Mouse (Mus musculus): ENCODE data around the gene Prop1. TPM values are rescaled to one million over a fixed set of nuclear protein-coding genes. Genes with fewer than 3 reads are reported as not detected.

Prop1 gene
- total RNA-seq (2021) = not detected
- long read RNA-seq, experiment 1 = 0 reads
- long read RNA-seq, experiment 2 = 0 reads

DNA sequence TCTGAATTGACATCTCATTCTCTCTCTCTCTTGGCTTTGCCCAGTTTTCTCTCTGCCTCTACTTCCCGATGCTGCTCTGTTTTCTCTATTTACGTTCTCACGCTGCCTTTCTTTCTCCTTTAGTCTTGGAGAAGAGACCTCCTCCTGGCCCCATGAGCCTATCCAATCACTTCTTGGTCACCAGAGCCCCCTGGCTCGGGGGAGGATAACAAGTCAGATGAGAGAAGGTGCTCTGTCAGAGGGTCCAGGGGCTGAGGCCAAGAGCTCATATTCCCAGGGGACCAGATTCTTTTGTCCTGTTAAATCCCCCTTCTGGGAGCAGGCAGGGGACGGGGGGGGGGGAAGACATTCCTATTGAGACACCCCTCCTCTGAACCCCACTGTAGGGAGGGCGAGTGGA is at the start of gene Prop1:
Gene Prop1 (minus strand): TSS at position 101 of the 400 bp plus-strand sequence.
- DNase-seq (ENCODE audit: low spot score in 2 of 2) = no peak

DNA sequence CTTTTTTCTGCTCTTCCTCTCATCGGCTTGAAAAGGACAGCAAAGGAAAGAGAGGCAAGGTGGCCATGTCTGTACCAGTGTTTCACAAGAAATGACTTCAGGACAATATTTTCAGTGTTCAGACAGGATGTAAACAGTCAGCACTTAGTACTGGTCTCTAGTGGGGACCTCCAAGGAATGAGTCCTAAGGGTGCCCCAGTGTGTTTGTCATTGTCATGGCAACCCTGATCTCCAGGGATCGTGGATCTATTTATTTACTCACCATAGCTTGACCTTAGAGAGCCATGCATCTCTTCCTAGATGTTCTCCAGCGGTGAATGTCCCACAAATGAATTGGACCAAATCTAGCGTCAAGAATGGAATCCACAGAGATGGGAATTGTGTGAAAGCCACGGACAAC is 49.7 kb upstream of the Prop1 start, which contains the start of gene Olfr51:
Gene Olfr51 (plus strand): TSS at position 301 of the 400 bp plus-strand sequence.
- DNase-seq (ENCODE audit: low spot score in 2 of 2) = no peak

DNA sequence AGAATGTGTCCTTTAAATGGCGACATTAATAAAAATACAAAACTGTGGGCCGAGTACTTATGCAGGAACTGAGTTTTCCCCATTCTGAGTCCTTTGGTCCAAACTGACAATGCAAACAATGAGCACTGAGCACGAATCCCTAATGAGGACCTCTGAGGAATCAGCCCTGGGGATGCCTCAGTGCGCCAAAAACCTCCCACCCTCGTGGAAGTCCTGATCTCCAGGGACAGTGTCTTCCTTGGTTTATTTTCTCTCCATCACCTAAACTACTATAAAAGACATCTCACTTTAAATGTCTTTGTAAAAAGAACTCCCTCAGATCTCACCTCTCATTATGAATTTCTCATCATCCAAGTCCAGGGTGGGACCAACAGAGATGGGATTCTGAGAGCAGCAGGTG is 28.1 kb upstream of the Prop1 start, which contains the start of gene Olfr1377:
Gene Olfr1377 (plus strand): TSS at position 301 of the 400 bp plus-strand sequence.
- no peak for DNase-seq (ENCODE audit: low spot score in 2 of 2)

DNA sequence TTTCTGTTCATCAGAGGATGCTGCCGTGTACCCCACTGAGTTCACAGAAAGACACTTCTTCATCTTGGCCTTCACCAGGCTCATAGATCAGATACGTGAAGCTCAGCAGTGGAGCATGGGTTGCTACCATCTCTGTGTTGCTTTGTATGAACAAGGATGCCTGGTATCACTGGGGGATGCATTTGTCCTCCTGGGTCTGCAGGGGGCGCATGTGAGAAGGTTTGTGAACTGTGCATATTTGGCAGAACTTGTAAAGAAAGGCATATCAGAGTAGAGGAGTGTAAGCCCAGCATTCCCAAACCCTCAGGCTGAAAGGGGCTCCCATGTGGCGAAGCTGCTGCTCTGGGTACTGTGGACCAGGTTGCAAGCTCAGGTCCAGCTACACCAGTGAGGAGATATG is 23.7 kb upstream of the Prop1 start:
- no peak for DNase-seq (ENCODE audit: low spot score in 2 of 2)

DNA sequence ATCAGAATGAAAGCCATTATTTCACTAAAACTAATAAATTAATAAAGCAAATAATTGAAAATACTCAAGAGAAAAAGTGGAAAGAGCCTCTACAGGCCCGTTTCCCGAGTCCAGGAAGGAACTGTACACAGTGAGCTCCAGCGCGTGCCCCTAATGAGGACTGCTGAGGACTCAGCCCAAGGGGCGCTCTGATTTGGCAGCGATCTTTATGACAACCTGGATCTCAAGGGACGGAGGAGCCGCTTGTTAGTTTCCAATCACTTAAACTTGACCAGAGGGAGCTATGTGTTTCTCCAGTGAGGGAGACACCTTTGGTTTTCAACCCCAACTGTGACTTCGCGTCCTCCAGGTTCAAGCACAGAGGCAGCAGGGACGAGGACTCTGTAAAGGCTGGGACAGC is 12.7 kb upstream of the Prop1 start, which contains the start of gene Olfr1378:
Gene Olfr1378 (plus strand): TSS at position 301 of the 400 bp plus-strand sequence.
- DNase-seq (ENCODE audit: low spot score in 2 of 2) = no peak

DNA sequence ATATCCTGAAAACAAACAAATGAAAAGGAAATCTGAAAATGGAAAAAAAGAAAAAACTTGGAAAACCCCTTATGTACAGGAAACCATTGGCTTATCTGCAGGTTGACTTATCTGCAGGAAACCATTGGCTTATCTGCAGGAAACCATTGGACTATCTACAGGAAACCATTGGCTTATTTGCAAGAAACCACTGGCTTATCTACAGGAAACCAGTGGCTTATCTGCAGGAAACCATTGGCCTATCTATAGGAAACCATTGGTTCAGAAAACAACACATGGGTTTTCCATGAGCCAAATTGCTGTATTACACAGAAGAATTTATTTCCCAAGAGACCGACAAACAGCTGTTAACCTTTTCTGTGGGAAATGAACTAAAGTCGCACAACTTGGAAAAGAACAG is 11.3 kb upstream of the Prop1 start:
- no peak for DNase-seq (ENCODE audit: low spot score in 2 of 2)

DNA sequence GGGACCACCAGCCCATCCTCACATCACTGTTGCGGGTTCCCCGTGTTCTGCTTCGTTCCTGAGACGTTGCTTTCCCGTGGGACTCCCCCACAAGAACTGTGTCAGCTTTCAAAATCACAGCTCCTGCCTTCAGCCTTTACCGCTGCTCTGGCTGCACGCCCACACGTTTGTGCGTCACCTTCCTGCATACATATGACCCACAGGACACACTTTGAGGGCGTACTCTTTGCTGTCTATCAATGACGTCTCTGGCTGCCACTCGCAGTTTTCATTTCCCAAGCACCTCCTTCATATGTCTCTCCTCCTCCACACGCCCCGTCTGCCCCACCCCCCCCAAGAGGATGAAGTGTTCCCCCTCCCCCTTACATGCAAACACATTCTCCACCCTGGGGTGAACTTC is 1.3 kb downstream of the Prop1 start:
- no peak for DNase-seq (ENCODE audit: low spot score in 2 of 2)

DNA sequence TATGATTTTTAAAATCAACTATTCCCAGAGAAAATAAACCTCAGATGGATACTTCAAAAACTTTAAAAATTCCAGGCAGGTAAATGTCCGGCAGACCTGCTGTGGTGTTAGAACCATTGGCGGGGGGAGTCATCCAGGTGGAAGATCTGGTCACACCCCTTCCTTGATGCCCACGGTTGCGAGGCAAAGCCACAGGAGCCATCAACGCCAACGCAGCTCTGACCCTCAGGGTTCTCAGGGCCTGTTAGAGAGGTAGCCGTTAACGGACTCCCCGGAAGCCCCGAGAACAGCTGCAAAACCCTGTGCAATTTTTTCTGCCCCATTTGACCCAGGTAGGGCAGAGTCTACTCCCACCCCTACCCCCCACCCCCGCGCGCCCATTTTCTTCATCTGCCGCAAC is 10.1 kb downstream of the Prop1 start, which contains the start of gene 4933414I15Rik:
Gene 4933414I15Rik (minus strand): TSS at position 260 of the 400 bp plus-strand sequence.
- DNase-seq (ENCODE audit: low spot score in 2 of 2) = no peak

DNA sequence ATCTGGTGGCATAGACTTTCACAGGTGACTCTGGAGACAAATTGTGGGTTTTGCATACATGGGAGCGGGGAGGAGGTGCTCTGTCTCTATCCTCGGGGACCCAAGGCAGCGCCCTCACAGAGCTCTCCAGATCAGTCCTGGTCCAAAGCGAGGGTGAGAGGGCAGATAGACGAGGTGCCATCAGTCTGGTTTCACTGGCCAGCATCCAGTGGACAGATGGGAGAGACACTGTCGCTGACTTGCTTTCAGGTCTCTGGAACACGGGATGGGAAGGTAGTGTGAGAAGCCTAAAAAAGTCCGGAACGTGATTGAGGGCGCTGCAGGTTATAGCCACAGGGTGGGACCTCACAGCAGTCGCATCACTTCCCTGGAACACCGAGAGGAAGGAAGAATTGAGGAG is 11.2 kb downstream of the Prop1 start:
- no peak for DNase-seq (ENCODE audit: low spot score in 2 of 2)

DNA sequence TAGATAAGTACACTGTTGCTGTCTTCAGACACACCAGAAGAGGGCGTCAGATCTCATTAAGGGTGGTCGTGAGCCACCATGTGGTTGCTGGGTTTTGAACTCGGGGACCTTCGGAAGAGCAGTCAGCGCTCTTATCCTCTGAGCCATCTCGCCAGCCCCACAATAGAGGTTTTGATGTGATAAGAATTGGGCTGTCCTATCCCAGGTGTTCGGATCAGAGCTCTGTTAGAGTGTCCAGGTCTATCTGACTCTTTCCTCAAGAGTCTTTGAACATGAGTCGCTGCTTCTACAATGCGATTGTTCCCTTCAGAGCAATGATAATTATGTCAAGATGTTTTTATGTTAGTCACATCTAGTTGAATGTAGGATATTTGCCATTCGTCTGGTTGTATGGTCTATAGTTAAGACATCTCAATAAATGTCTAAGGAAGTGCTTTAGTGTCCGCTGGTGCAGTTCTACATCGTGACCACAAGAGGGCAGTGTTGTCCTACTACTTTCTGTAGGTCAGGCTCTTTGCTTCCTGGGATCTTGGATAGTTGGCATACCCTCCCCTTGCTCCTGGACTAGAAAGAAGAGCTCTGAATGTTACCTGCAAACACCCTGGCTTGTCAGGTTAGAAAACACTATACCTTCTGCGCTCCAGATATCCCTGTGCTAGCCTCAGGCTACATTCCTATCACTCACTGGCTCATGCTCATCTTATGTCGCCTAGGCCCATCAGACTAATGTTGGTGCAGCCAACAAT is 13.8 kb downstream of the Prop1 start:
- DNase-seq (ENCODE audit: low spot score in 2 of 2) = no peak

DNA sequence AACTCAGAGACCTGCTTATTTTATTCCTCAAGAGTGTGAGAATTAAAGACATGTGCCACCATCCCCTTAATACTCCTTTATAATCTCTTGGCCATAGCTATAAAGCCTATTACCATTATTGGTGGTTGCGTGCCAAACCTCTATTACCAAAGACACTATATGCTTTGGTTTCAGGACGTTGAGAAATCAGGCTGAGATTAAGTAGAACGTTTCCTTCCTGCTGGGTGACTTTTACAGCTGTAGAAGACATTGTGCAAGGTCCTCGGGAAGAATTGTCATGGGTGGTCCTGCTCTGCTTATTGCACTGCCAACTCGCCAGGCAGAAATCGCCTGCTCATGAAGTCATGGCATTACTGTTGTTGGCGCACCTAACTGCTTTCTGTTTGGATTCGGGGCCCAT is 15.1 kb downstream of the Prop1 start:
- no peak for DNase-seq (ENCODE audit: low spot score in 2 of 2)

DNA sequence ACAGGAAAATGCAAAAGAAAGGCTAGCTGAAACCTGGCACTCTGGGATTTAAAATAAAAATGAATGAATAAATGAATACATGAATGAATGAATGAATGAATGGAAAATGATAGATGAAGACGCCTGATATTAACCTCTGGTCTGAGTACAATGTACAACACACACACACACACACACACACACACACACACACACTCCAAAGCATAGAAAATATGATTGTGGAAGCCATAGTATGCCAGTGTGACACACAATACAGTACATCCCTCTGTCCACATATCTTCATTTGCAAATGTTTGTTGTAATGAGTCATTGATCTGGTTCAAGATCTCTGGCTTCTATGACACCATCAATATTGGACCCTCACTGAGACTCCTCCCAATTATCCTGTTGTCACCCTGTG is 21.5 kb downstream of the Prop1 start:
- DNase-seq (ENCODE audit: low spot score in 2 of 2) = no peak

DNA sequence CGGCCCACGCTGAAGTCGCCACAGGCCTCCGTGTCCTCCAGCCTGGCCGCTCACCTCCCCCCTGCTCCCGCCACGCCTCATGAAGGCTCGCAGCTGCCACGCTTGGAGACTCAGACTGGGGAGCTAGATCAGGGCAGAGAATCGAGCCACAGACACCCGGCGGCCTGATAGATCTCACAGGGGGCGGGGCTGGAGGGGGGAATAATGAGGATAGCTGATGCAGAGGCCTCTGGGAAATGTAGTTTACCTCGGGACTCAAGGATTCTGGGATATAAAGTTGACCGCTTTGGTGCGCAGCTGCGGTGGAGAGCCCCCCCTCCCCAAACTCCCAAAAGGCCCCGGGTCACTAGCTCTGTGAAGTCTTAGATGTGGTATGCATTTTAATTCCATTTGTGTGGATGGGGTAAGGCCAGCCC is 22.1 kb downstream of the Prop1 start, which contains the start of gene Zfp354b:
Gene Zfp354b (minus strand): TSS at position 183 of the 416 bp plus-strand sequence.
- peak; percentile 32 to 74 for DNase-seq (ENCODE audit: low spot score in 2 of 2)

DNA sequence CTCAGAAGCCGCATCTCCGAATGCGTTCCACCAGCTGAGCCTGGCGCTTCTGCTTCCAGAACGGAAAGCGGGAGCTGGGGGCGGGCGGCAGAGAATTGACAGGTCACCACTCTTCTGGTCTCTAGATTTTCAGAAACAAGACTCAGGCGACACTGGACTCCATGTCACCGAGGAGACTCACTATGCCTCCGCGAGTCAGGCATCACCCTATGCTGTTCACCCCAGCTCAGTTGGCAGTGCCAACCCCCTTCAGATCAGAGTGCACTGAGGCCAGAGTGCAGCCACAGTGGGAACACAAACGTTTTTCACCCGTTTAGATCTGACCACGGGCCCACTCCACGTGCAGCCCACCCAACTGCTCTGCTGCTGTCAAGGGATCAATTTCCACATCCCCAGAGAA is 22.5 kb downstream of the Prop1 start:
- DNase-seq (ENCODE audit: low spot score in 2 of 2) = peak in 1 of 2 experiments; percentile 11

DNA sequence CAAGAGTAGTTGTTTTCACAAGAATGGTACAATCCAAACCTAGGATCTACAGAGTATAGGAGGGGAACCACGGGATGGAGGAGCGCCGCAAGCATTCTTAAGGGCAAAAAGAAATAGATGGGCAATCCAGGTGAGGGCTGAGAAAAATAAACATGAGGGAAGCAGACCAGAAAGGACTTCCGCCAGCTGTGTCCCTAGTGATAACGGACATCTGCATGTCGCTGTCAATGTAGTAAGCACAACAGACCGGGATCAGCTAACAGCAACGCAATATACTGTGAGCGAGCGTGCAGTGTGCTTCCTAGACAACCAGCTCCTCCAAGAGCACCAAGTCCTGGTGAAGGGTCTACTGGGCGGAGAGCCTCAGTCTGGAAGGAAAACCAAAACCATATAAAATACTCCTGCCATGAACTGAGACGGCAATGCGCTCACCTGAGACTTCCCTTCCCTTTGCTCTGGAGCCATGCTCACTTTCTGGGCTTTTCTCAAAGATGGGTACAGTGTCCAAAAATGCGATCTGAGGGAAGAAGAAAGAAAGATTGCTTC is 23.0 kb downstream of the Prop1 start:
- no peak for DNase-seq (ENCODE audit: low spot score in 2 of 2)

DNA sequence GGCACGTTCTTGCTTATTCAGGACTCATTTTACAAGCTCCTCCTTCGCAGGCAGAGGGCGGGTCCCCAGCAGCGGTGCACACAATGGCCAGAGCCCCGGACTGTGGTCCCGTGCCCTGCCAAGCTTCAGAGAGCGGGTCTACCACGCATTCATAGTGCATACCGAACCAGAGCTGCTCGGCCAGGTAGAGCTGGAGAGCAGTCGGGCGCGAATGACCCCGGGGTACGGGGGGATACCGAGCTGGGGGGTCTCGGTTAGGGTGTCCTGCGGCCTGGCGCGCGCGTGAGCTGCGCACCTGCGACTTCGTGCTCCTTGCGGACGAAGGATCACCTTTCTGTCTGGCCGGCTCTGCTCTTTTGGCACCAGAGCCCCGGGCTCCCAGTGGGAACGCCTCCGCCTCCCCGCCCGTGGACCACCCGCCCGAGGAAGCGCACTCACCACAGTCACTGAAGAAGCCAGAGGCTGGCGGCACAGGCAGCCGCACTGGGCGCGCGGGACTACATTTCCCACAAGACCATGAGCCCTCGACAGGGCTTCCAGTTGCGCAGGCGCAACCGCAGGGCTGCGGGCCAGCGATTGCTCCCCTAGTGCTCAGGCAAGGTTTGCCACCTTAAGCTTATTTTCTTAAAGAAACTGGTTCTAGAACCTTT is 37.8 kb downstream of the Prop1 start, which contains the start of gene Zfp2:
Gene Zfp2 (minus strand): TSS at position 495 of the 650 bp plus-strand sequence.
- peak; percentile 86 to 91 for DNase-seq (ENCODE audit: low spot score in 2 of 2)

DNA sequence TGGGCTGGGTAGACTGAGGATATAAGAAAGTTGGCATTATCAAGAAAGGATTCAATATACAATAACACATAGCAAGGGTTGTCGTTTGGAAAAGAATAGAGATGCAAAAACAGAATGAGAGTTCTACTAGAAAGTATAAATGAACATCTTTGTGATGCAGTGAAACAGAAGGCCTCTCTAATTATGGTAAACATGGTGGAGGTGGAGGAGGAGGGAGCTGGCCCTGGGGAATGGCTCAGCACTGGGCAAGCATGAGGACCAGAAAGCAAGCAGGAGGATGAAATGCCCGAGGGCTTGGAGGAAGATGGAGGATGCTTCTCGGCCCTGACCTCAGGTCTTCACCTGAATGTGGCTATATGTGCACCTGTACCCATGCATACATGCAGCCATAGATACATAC is 39.1 kb downstream of the Prop1 start:
- no peak for DNase-seq (ENCODE audit: low spot score in 2 of 2)

DNA sequence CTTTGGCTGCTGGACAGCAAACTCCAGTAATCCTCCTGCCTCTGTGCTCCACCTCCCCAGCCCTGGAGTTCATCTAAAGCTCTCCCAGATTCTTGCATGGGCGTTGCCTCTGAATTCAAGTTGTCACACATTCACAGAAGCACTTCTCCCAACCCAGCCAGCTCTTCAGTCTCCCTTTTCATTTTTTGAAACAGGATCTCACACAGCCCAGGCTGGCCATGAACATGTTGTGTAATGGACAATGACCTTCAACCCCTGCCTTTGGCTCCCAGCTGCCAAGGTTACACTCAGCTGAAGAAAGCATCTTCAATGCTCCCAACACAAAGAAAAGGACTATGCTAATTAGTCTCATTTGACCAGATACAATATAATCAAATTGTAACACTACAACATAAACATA is 40.3 kb downstream of the Prop1 start:
- no peak for DNase-seq (ENCODE audit: low spot score in 2 of 2)

DNA sequence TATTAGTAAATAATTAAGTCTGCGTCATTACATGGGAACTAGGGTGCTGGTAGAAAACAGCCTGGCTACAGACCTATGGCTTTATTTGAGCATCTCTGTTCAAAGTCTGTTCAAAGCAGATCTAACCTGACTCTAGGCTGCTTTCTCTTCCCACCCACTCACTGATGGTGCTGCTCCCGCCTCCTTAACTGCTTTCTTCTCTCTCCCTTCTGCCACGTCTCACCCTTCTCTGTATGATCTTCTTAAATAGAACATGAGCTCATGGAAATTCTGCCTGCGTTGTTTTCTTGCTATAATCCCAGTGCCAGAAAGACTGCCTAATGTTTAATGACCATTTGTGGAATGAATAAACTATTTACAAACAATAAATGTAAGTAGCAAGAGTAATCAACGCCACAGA is 45.4 kb downstream of the Prop1 start:
- no peak for DNase-seq (ENCODE audit: low spot score in 2 of 2)

All from gastrocnemius, postnatal 4 days (tissue).